Mouse (Mus musculus): Measurements from ENCODE around the gene Drc7.

DNA sequence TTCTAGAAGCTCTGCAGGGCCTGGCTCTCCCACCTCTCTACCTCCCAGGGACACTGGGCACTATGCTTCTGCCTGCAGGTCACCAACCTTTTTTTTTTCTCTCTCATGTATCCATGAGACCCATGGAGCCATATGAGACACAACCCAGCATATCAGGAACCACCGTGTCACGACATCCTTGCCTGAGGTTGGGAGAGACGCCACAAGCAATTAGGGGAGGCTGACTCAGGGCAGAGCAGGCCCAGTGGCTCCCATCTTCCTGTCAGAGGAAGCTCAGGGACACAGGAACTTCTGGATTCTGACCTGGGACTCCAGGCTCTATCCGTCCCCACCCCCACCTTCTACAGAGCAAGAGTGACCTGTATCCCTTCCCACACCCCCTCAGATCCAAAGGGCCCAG is 39.0 kb upstream of the Drc7 start:
- TF ChIP-seq CTCF (IDR thresholded peaks at IDR 0.05; ENCODE audit: low read depth) (no peak), EP300 (IDR thresholded peaks at IDR 0.05; ENCODE audit: low read depth) (no peak)
